Mouse (Mus musculus): ENCODE results near the gene Klk14. TPM values are rescaled to one million over a fixed set of nuclear protein-coding genes. Genes with fewer than 3 reads are reported as not detected.
"Not testable (repeated sequence)": the region's sequence is repeated elsewhere in the genome, so short reads cannot be mapped to it uniquely, and the experiment has no call there.

Klk14 gene
- polyA plus RNA-seq, 1 experiment from 2014 or later = not detected

DNA sequence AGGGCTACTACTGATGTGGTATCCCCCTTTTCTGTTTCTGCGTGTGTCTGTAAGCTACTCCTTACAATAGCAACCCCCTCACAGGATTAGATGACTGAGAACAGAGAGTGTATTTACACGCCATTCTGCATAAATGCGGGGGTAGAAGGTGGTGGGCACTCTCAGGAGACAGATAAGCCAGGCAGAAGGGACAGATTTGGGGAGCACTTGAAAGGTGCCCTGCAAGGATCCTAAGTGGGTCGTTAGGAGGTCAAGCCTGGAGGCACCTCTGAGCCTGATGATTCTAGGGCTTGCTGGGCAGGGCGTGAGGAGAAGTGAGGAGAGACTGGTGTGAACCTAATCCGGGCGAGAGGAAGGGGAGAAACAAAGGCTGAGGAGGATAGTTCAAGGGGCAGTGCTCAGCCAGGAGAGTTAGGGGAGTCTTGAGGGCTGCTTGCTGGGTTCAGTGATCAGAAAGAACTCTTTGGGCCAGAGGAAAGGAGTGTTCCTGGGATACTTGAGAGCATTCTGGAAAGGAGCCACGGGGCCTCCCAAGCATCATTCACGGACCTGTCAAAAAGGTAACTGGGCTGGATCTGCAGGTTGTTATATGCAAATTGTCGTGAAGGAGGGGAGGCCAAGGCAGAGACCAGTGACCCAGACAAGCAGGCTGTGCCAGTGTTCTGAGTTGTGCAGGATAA is 17.5 kb upstream of the Klk14 start:
- no peaks in the 10 kb centered on the region for H3K27me3 ChIP-seq (replicated peaks; ENCODE audit: low read depth, poor library complexity, severe bottlenecking)
- H3K9me3 ChIP-seq = peaks cover 18% of the 10 kb centered on the region; the same call in 1 of the 2 replicates
- H3K4me1 ChIP-seq = peaks cover 13% of the 10 kb centered on the region
- DNase-seq (ENCODE audit: low spot score) = peak; percentile 26
- WGBS = 18% methylated on average over 10 of the region's 10 CpGs
- H3K4me3 ChIP-seq = peak overlapping the region; percentile 77
- H3K27ac ChIP-seq (replicated peaks) = peak overlapping the region; percentile 87
- H3K36me3 ChIP-seq (replicated peaks) = peaks cover 39% of the 10 kb centered on the region

DNA sequence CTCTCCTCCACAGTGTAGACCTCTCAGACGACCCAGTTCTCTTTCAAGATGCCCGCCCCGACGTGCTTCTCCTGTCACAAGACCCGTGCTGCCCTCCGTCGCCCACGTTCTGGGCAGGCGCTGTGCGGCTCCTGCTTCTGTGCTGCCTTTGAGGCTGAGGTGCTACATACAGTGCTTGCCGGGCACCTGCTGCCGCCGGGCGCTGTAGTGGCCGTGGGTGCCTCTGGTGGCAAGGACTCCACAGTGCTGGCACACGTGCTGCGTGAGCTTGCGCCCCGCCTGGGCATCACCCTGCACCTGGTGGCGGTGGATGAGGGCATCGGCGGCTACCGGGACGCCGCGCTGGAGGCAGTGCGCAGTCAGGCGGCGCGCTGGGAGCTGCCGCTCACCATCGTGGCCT is 15.1 kb upstream of the Klk14 start:
- no peak for DNase-seq (ENCODE audit: low spot score)
- Histone ChIP-seq H3K27me3 (replicated peaks; ENCODE audit: low read depth, poor library complexity, severe bottlenecking) (no peaks in the 10 kb centered on the region), H3K9me3 (peaks cover 21% of the 10 kb centered on the region; the same call in 1 of the 2 replicates), H3K27ac (replicated peaks) (no peak overlapping the region), H3K4me3 (no peak overlapping the region), H3K4me1 (peaks cover 13% of the 10 kb centered on the region), H3K36me3 (replicated peaks) (peaks cover 50% of the 10 kb centered on the region)
- WGBS = 90% methylated on average over 32 of the region's 32 CpGs

DNA sequence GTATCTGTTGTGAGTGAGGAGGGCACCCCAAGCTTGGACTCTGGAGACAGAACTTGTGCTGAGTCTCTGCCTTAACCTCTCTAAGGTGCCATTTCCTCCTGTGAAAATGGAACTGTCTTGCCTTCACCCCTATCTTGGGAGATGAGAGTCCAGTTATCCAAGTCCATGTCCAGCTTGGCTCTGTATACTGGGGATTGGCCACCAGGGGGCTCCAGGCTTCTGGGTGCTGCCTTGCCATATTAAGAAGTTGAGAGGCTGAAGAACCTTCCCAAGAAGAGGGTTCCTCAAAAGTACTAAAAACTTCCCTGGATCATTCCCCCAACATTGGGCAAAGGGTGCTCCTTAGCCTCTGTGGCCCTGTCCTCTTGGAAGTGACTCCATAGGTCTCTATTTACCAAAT is 11.7 kb upstream of the Klk14 start:
- peak; percentile 44 for DNase-seq (ENCODE audit: low spot score)
- H3K4me3 ChIP-seq = no peak overlapping the region
- no peaks in the 10 kb centered on the region for H3K4me1 ChIP-seq
- no peaks in the 10 kb centered on the region for H3K27me3 ChIP-seq (replicated peaks; ENCODE audit: low read depth, poor library complexity, severe bottlenecking)
- peaks cover 50% of the 10 kb centered on the region for H3K36me3 ChIP-seq (replicated peaks)
- no peak overlapping the region for H3K27ac ChIP-seq (replicated peaks)
- H3K9me3 ChIP-seq = peaks cover 21% of the 10 kb centered on the region; the same call in 1 of the 2 replicates

DNA sequence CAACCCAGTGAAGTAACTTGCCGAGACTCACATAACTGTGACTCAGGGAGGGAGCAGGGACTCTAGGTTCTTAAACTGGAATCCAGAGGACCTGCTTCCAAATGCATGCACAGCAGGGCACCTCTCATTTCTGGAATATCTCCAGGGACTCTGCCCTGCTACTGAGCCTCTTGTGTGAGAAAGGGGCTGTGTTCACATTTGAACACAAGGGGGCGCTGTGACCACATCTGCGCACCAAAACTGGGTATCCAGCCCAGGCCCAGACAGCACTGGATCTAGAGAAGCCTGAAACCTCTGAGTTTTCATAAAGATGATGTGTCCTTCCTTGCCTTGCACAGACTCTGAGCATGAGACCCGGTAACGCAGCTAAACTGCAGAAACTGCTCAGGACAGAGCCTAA is 9.3 kb upstream of the Klk14 start:
- Histone ChIP-seq H3K27me3 (replicated peaks; ENCODE audit: low read depth, poor library complexity, severe bottlenecking) (no peaks in the 10 kb centered on the region), H3K4me1 (no peaks in the 10 kb centered on the region), H3K27ac (replicated peaks) (no peak overlapping the region), H3K4me3 (no peak overlapping the region), H3K9me3 (peaks cover 14% of the 10 kb centered on the region; the same call in 1 of the 2 replicates), H3K36me3 (replicated peaks) (peaks cover 28% of the 10 kb centered on the region)
- 17% methylated on average over 5 of the region's 5 CpGs for WGBS
- peak; percentile 73 for DNase-seq (ENCODE audit: low spot score)

DNA sequence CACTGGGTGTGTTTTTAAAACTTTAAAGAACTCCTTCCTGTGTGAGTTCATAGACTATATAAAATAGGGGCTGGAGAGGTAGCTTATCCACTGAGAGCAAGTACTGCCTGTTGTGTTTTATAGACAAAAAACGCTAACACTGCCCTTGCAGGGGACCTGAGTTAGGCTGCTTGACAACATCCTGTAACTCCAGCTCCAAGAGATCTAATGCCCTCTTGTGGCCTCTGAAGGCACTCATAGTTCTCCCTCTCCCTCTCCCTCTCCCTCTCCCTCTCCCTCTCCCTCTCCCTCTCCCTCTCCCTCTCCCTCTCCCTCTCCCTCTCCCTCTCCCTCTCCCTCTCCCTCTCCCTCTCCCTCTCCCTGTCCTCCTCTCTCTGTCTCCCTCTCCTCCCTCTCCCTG is 7.7 kb upstream of the Klk14 start:
- H3K27ac ChIP-seq (replicated peaks); DNase-seq (ENCODE audit: low spot score): not testable (repeated sequence)

DNA sequence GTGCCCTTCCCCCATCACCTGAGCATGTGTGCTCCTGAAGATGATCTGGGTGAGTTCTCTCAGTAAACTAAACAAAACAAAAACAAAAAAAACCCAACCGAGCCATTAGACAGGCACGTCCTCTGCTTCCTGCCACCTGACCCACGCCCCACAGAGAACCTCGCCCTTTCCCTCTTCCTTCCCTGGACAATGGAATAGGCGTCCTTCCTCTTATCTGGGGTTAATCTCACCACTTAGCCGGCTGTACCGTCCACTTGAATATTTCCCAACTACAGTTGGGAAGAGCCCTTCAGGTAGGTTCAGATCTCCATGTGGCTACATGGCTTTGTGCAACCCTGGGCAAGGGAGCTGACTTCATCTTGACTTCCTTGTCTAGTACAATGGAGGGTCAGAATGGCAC is 5.1 kb upstream of the Klk14 start:
- H3K4me1 ChIP-seq = no peaks in the 10 kb centered on the region
- H3K27ac ChIP-seq (replicated peaks) = no peak overlapping the region
- H3K36me3 ChIP-seq (replicated peaks) = no peaks in the 10 kb centered on the region
- no peaks in the 10 kb centered on the region for H3K27me3 ChIP-seq (replicated peaks; ENCODE audit: low read depth, poor library complexity, severe bottlenecking)
- H3K4me3 ChIP-seq = no peak overlapping the region
- 69% methylated on average over 7 of the region's 7 CpGs for WGBS
- no peak for DNase-seq (ENCODE audit: low spot score)
- no peaks in the 10 kb centered on the region for H3K9me3 ChIP-seq

More for the DNA sequence above, 7.7 kb upstream of the Klk14 start:
- not testable (repeated sequence) for H3K4me3 ChIP-seq; H3K4me1 ChIP-seq; H3K27me3 ChIP-seq (replicated peaks; ENCODE audit: low read depth, poor library complexity, severe bottlenecking); H3K9me3 ChIP-seq
- 14% methylated on average over 1 of the region's 1 CpGs for WGBS
- H3K36me3 ChIP-seq (replicated peaks) = peaks cover 13% of the 10 kb centered on the region

DNA sequence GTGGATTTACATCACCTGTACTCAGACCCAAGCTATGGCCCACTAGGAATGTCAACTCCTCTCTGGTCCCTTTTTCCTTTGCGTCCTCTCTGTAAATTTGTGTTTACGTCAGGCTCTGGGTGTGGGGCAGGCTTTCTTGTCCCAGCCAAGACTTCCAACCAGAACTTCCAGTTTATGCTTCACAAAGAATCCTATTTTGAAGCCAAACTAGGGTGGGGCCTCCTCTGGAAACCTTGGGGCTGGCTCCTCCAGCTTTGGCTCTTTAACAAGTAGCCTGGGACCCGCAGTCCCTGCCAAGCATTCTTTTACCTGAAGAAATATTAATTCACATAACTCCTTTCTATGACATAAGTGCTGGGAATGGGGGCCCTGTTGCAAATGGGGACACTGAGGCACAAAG is 19.8 kb downstream of the Klk14 start:
- 93% methylated on average over 3 of the region's 3 CpGs for WGBS
- no peak overlapping the region for H3K4me3 ChIP-seq
- peaks cover 18% of the 10 kb centered on the region for H3K4me1 ChIP-seq
- peaks cover 6% of the 10 kb centered on the region; the same call in 1 of the 2 replicates for H3K27me3 ChIP-seq (replicated peaks; ENCODE audit: low read depth, poor library complexity, severe bottlenecking)
- H3K9me3 ChIP-seq = no peaks in the 10 kb centered on the region
- no peaks in the 10 kb centered on the region for H3K36me3 ChIP-seq (replicated peaks)
- DNase-seq (ENCODE audit: low spot score) = no peak
- no peak overlapping the region for H3K27ac ChIP-seq (replicated peaks)

DNA sequence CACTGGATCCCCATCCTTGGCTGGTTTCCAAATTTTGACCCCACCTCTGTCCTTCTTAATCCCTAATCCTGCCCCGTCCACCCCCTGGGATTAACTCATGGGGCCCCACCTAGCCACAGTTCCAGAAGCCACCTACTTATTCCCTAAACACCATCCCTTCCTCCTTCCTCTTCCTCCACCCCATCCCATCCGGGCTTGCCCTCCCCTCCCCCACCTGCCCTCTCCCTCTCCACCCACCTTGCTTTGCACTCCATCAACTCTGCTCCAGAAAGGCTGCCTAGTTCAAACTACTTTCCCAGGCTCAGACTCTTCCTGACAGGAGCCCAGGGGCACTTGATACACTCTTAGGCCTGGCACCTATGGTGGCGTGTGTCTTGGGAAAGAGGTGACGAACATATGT is 22.0 kb downstream of the Klk14 start, which contains the start of gene Klk13:
Gene Klk13 (plus strand): TSS at position 301 of the 400 bp plus-strand sequence.
- no peaks in the 10 kb centered on the region for H3K36me3 ChIP-seq (replicated peaks)
- 57% methylated on average over 4 of the region's 4 CpGs for WGBS
- H3K4me1 ChIP-seq = peaks cover 18% of the 10 kb centered on the region
- H3K27ac ChIP-seq (replicated peaks) = no peak within 1 kb of the TSS
- DNase-seq (ENCODE audit: low spot score) = no peak
- no peaks in the 10 kb centered on the region for H3K9me3 ChIP-seq
- H3K27me3 ChIP-seq (replicated peaks; ENCODE audit: low read depth, poor library complexity, severe bottlenecking) = peaks cover 6% of the 10 kb centered on the region; the same call in 1 of the 2 replicates
- peak within 1 kb of the TSS; percentile 41 for H3K4me3 ChIP-seq

DNA sequence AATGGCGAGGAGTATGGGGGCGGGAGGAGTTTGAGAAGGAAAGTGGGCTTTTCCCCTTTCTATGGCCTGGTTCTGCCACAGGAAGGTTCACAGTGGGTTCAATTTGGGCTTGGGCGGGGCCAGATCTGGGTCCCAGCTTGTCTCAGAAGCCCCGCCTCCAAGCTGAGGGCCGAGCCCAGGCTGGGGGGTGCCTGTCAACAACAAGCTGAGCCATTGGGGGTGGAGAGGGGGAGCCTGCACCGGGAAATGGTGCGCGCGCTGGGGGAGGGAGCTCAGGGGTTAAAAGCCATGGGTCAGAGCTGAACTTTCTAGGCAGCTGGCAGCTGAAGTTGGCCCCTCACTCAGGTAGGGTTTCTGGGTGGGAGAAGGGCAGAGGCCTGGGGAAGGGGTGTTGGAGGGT is 22.7 kb downstream of the Klk14 start:
- DNase-seq (ENCODE audit: low spot score) = peak; percentile 33
- peak overlapping the region; percentile 41 for H3K4me3 ChIP-seq
- H3K27ac ChIP-seq (replicated peaks) = no peak overlapping the region

DNA sequence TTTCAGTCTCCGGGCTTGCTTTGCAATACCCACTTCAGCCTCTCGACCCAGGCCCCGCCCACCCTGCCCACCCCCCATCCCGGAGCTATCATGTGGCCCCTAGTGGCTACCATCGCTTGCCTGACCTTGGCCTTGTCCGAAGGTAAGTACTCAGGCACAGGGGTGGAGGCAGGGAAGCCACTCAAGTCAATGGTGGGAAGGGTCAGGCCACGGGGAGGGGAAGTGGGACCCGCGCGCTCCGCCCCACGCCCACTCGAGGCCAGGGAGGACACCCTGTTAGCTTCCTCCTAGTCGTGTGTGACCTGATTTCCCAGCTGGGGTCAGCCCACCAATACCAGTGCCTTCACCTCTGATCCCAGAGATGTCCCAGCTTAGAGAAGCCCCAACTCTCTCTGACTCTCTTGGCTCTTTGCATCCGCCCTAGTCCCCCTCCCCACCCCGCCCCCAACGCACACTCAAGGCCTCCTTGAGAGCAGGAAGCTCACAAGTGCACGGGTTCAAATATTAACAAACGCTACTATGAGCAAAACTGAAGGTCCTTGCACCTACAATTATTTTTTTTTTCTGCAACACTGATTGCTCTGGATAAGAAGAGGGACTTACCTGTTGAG is 23.6 kb downstream of the Klk14 start:
- DNase-seq (ENCODE audit: low spot score) = peak; percentile 20
- Histone ChIP-seq H3K4me3 (peak overlapping the region; percentile 41), H3K9me3 (no peaks in the 10 kb centered on the region), H3K36me3 (replicated peaks) (no peaks in the 10 kb centered on the region), H3K27me3 (replicated peaks; ENCODE audit: low read depth, poor library complexity, severe bottlenecking) (peaks cover 6% of the 10 kb centered on the region; the same call in 1 of the 2 replicates), H3K27ac (replicated peaks) (no peak overlapping the region), H3K4me1 (peaks cover 18% of the 10 kb centered on the region)
- 7% methylated on average over 19 of the region's 19 CpGs for whole genome bisulfite sequencing

More for the DNA sequence above, 22.7 kb downstream of the Klk14 start:
- Histone ChIP-seq H3K27me3 (replicated peaks; ENCODE audit: low read depth, poor library complexity, severe bottlenecking) (peaks cover 6% of the 10 kb centered on the region; the same call in 1 of the 2 replicates), H3K4me1 (peaks cover 18% of the 10 kb centered on the region), H3K9me3 (no peaks in the 10 kb centered on the region), H3K36me3 (replicated peaks) (no peaks in the 10 kb centered on the region)
- WGBS = 4% methylated on average over 9 of the region's 9 CpGs

Other genes with a start within 250 kb of the Klk14 start
- gene Cldnd2, start 249.6 kb upstream of the Klk14 start, polyA plus RNA-seq (2016; fragmentation: Nextera tagmentation; extraction: Ambion mirVana) = not detected in 2 replicates
- 231 and 252 TPM in 2 replicates for gene Etfb, start 246.3 kb upstream of the Klk14 start, polyA plus RNA-seq (2016; fragmentation: Nextera tagmentation; extraction: Ambion mirVana)
- gene Gm45233, start 246.3 kb upstream of the Klk14 start, polyA plus RNA-seq (2016; fragmentation: Nextera tagmentation; extraction: Ambion mirVana) = 0.24 and 0.67 TPM in 2 replicates
- gene Vsig10l, start 227.3 kb upstream of the Klk14 start, polyA plus RNA-seq (2016; fragmentation: Nextera tagmentation; extraction: Ambion mirVana) = 1.2 and 2.3 TPM in 2 replicates
- 0.70 and 0.71 TPM in 2 replicates for gene Iglon5, start 200.3 kb upstream of the Klk14 start, polyA plus RNA-seq (2016; fragmentation: Nextera tagmentation; extraction: Ambion mirVana)
- not detected in 2 replicates for gene 4931406B18Rik, start 184.5 kb upstream of the Klk14 start, polyA plus RNA-seq (2016; fragmentation: Nextera tagmentation; extraction: Ambion mirVana)
- 0.39 and 0.51 TPM in 2 replicates for gene Cd33, start 146.0 kb upstream of the Klk14 start, polyA plus RNA-seq (2016; fragmentation: Nextera tagmentation; extraction: Ambion mirVana)
- 5.4 and 6.2 TPM in 2 replicates for gene Zfp658, start 128.2 kb upstream of the Klk14 start, polyA plus RNA-seq (2016; fragmentation: Nextera tagmentation; extraction: Ambion mirVana)
- 15.0 and 15.6 TPM in 2 replicates for gene Zfp719, start 110.8 kb upstream of the Klk14 start, polyA plus RNA-seq (2016; fragmentation: Nextera tagmentation; extraction: Ambion mirVana)
- 1.1 and 1.4 TPM in 2 replicates for gene Zfp819, start 83.2 kb upstream of the Klk14 start, polyA plus RNA-seq (2016; fragmentation: Nextera tagmentation; extraction: Ambion mirVana)
- not detected in 2 replicates for gene Ceacam18, start 55.7 kb upstream of the Klk14 start, polyA plus RNA-seq (2016; fragmentation: Nextera tagmentation; extraction: Ambion mirVana)
- gene Siglece, start 30.3 kb upstream of the Klk14 start, polyA plus RNA-seq (2016; fragmentation: Nextera tagmentation; extraction: Ambion mirVana) = 0.25 and 0.52 TPM in 2 replicates
- 18.1 and 18.7 TPM in 2 replicates for gene Ctu1, start 18.4 kb upstream of the Klk14 start, polyA plus RNA-seq (2016; fragmentation: Nextera tagmentation; extraction: Ambion mirVana)
- gene Klk13, start 22.1 kb downstream of the Klk14 start, polyA plus RNA-seq (2016; fragmentation: Nextera tagmentation; extraction: Ambion mirVana) = 0.24 and 0.56 TPM in 2 replicates
- gene Klk12, start 78.5 kb downstream of the Klk14 start, polyA plus RNA-seq (2016; fragmentation: Nextera tagmentation; extraction: Ambion mirVana) = not detected in 2 replicates
- gene Klk11, start 84.2 kb downstream of the Klk14 start, polyA plus RNA-seq (2016; fragmentation: Nextera tagmentation; extraction: Ambion mirVana) = 0.11 TPM in 1 of 2 replicates, not detected in the other
- 0.25 and 0.39 TPM in 2 replicates for gene Klk10, start 90.6 kb downstream of the Klk14 start, polyA plus RNA-seq (2016; fragmentation: Nextera tagmentation; extraction: Ambion mirVana)
- gene Klk9, start 101.5 kb downstream of the Klk14 start, polyA plus RNA-seq (2016; fragmentation: Nextera tagmentation; extraction: Ambion mirVana) = 0.10 and 0.16 TPM in 2 replicates
- 17.5 and 17.9 TPM in 2 replicates for gene Klk8, start 107.2 kb downstream of the Klk14 start, polyA plus RNA-seq (2016; fragmentation: Nextera tagmentation; extraction: Ambion mirVana)
- gene Klk7, start 120.9 kb downstream of the Klk14 start, polyA plus RNA-seq (2016; fragmentation: Nextera tagmentation; extraction: Ambion mirVana) = not detected in 2 replicates
- not detected in 2 replicates for gene Klk6, start 134.1 kb downstream of the Klk14 start, polyA plus RNA-seq (2016; fragmentation: Nextera tagmentation; extraction: Ambion mirVana)
- gene Klk5, start 151.6 kb downstream of the Klk14 start, polyA plus RNA-seq (2016; fragmentation: Nextera tagmentation; extraction: Ambion mirVana) = not detected in 2 replicates
- gene Klk4, start 190.7 kb downstream of the Klk14 start, polyA plus RNA-seq (2016; fragmentation: Nextera tagmentation; extraction: Ambion mirVana) = not detected in 2 replicates
- gene Klk15, start 243.3 kb downstream of the Klk14 start, polyA plus RNA-seq (2016; fragmentation: Nextera tagmentation; extraction: Ambion mirVana) = not detected in 2 replicates

Data from embryonic facial prominence, embryonic 10.5 days (tissue).